Mouse (Mus musculus): ENCODE data around the gene Sdk1.

DNA sequence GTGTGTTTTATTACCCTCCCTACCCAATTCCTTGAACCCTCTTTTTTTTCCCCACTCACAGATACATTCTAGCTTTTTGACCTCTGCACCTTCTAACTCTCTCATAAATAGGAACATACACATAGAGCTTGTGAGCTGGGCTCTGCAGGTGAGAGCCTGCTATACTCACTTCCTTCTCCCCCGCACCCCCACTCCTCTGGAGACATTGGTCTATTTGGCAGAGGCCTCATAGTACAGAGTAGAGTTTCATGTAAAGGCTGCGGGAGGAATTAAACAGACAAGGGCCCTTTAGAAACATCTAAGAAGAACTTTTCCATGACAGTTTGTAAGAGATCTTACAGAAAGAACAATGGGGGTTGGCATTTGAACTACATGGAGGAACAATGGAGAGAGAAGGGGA is 133.5 kb downstream of the Sdk1 start:
- TF ChIP-seq CTCF (IDR thresholded peaks at IDR 0.05; ENCODE audit: low read depth, low read length) (no peak), POLR2A (IDR thresholded peaks at IDR 0.05; ENCODE audit: borderline replicate concordance, low read depth, low read length) (no peak)

Data from bone marrow macrophage, adult 2 months (primary cell).